Comparison of ENCODE assay signal across 9 mouse cellular contexts in genomic region chr13:47224648-47225323, GRCm38 (mm10).
DNase-seq lines count a peak whose midpoint lies in the region; ATAC-seq and TF ChIP-seq lines count a peak whose summit lies in the region.
"Had no signal": no experiment of that assay in that cellular context is flagged by ENCODE, and none has a peak within 500 bp of the region (broad histone marks: within the 10 kb centered on the region; RNA-seq: fewer than 3 reads in every experiment).

No protein-coding gene starts in this region.

- no peak for TF ChIP-seq CTCF in layer of hippocampus, adult 2 months (conservative IDR thresholded peaks at IDR 0.05)
- TF ChIP-seq CTCF in cortical plate, adult 2 months (IDR thresholded peaks at IDR 0.05; ENCODE audit: extremely low read depth, insufficient read depth, low read length): no peak
- TF ChIP-seq CTCF in kidney, adult 2 months (conservative IDR thresholded peaks at IDR 0.05; ENCODE audit: insufficient read depth, insufficient read length, low read depth, low read length): no peak

- H3K4me2 ChIP-seq in midbrain, embryonic 14.5 days (ENCODE audit: low read length): no peak overlapping the region

- WGBS in kidney, adult 2 months: 35% methylated on average over 14 of the region's 14 CpGs
- 5% methylated on average over 14 of the region's 14 CpGs for WGBS in midbrain, embryonic 14.5 days

- TF ChIP-seq POLR2A in cortical plate, adult 2 months (IDR thresholded peaks at IDR 0.05; ENCODE audit: extremely low read depth, insufficient read depth, low read length): no peak
- TF ChIP-seq POLR2A in kidney, adult 2 months (IDR thresholded peaks at IDR 0.05; ENCODE audit: low read depth, low read length): no peak

- H3K27ac ChIP-seq in layer of hippocampus, adult 2 months: peak overlapping the region; percentile 80
- peak overlapping the region; percentile 70 for H3K27ac ChIP-seq in cortical plate, adult 2 months (ENCODE audit: insufficient read depth, low read length)
- H3K27ac ChIP-seq in kidney, adult 2 months (ENCODE audit: insufficient read depth, low read depth, low read length): peak overlapping the region; percentile 71
- H3K27ac ChIP-seq in midbrain, embryonic 14.5 days (replicated peaks; ENCODE audit: low read depth, low read length): no peak overlapping the region

- DNase-seq in layer of hippocampus, adult 2 months (ENCODE audit: low spot score in 2 of 2): no peak
- no peak for DNase-seq in layer of hippocampus, adult 18-20 months (ENCODE audit: low spot score in 2 of 2)
- DNase-seq in kidney, adult 2 months: peak; percentile 68
- peak; percentile 56 for DNase-seq in midbrain, embryonic 14.5 days
- no peak for DNase-seq in right cerebral cortex, adult 18-20 months
- DNase-seq in ovary, postnatal 36 days (ENCODE audit: low spot score): no peak
- DNase-seq in right cerebral cortex, postnatal 4 days: no peak

- H3K9me3 ChIP-seq in midbrain, embryonic 14.5 days (ENCODE audit: control insufficient read depth, low read length): no peaks in the 10 kb centered on the region
- H3K9me3 ChIP-seq: megakaryocyte, embryonic 14.5 days had no signal

- peaks cover 18% of the 10 kb centered on the region for H3K4me1 ChIP-seq in cortical plate, adult 2 months (ENCODE audit: control insufficient read depth, insufficient read depth, low read length)
- 0 out of 2 replicates have a peak, but pooled peaks cover 4% of the 10 kb centered on the region for H3K4me1 ChIP-seq in kidney, adult 2 months (ENCODE audit: control insufficient read depth, insufficient read depth, low read length)
- H3K4me1 ChIP-seq in midbrain, embryonic 14.5 days (ENCODE audit: control insufficient read depth, insufficient read depth, low read length): peaks cover 11% of the 10 kb centered on the region

- ATAC-seq in midbrain, embryonic 14.5 days (ENCODE audit: low FRiP score, low TSS enrichment): no peak

- no peak overlapping the region for H3K4me3 ChIP-seq in layer of hippocampus, adult 2 months
- H3K4me3 ChIP-seq in cortical plate, adult 2 months (ENCODE audit: insufficient read depth, low read length): no peak overlapping the region
- H3K4me3 ChIP-seq in kidney, adult 2 months (ENCODE audit: insufficient read depth, low read depth, low read length): no peak overlapping the region
- no peak overlapping the region for H3K4me3 ChIP-seq in midbrain, embryonic 14.5 days (replicated peaks; ENCODE audit: low read depth, low read length)
- H3K4me3 ChIP-seq: megakaryocyte, embryonic 14.5 days had no signal

- H3K36me3 ChIP-seq in kidney, adult 2 months (ENCODE audit: control insufficient read depth, insufficient read depth, low read length): no peaks in the 10 kb centered on the region
- no peaks in the 10 kb centered on the region for H3K36me3 ChIP-seq in midbrain, embryonic 14.5 days (ENCODE audit: control insufficient read depth, insufficient read depth, low read length)

- no peaks in the 10 kb centered on the region for H3K27me3 ChIP-seq in kidney, adult 2 months (replicated peaks; ENCODE audit: control insufficient read depth, insufficient read depth, low read length)
- no peaks in the 10 kb centered on the region for H3K27me3 ChIP-seq in midbrain, embryonic 14.5 days (ENCODE audit: control insufficient read depth, insufficient read depth, low read length)
- H3K27me3 ChIP-seq: megakaryocyte, embryonic 14.5 days had no signal

- no peak overlapping the region for H3K9ac ChIP-seq in midbrain, embryonic 14.5 days (replicated peaks; ENCODE audit: low read length)

Comparison
In these comparisons a context has a peak if more than half of its experiments do, and no peak if none do; other contexts are left out.
1. DNase-seq: peak in kidney, adult 2 months (single experiment) and midbrain, embryonic 14.5 days (single experiment); none in layer of hippocampus, adult 2 months (0 of 2), layer of hippocampus, adult 18-20 months (0 of 2), right cerebral cortex, adult 18-20 months (single experiment), ovary, postnatal 36 days (single experiment) and right cerebral cortex, postnatal 4 days (single experiment).